In genomic region chr2:107612221-107612620, GRCm38 (mm10) we compare ENCODE assay signal across 27 mouse cellular contexts.
DNase-seq lines count a peak whose midpoint lies in the region; ATAC-seq and TF ChIP-seq lines count a peak whose summit lies in the region.
"Had no signal": no experiment of that assay in that cellular context is flagged by ENCODE, and none has a peak within 500 bp of the region (broad histone marks: within the 10 kb centered on the region; RNA-seq: fewer than 3 reads in every experiment).

No protein-coding gene starts in this region.

- H3K4me1 ChIP-seq in midbrain, embryonic 11.5 days (ENCODE audit: control insufficient read depth, insufficient read depth, low read length) = no peaks in the 10 kb centered on the region
- no peaks in the 10 kb centered on the region for H3K4me1 ChIP-seq in midbrain, embryonic 15.5 days
- no peaks in the 10 kb centered on the region for H3K4me1 ChIP-seq in hindbrain, postnatal 0 days (ENCODE audit: insufficient read depth, low read length)
- H3K4me1 ChIP-seq: embryonic facial prominence, embryonic 10.5 days; embryonic facial prominence, embryonic 15.5 days; limb, embryonic 12.5 days; liver, embryonic 15.5 days had no signal

- no peak overlapping the region for H3K9ac ChIP-seq in midbrain, embryonic 11.5 days (ENCODE audit: low read length)
- H3K9ac ChIP-seq in midbrain, embryonic 15.5 days = no peak overlapping the region
- H3K9ac ChIP-seq in hindbrain, postnatal 0 days (replicated peaks; ENCODE audit: low read length) = no peak overlapping the region
- H3K9ac ChIP-seq: embryonic facial prominence, embryonic 15.5 days; forebrain, postnatal 0 days; limb, embryonic 12.5 days; liver, embryonic 15.5 days; lung, embryonic 14.5 days had no signal

- ATAC-seq in midbrain, embryonic 11.5 days (ENCODE audit: low FRiP score) = no peak; the same call in 1 of the 2 replicates
- ATAC-seq in midbrain, embryonic 15.5 days (replicated peaks) = no peak
- peak; percentile 69; the same call in 1 of the 2 replicates for ATAC-seq in hindbrain, postnatal 0 days
- no peak for ATAC-seq in erythroid progenitor cell, adult 5-6 weeks (replicated peaks; ENCODE audit: low FRiP score, poor library complexity, severe bottlenecking)
- ATAC-seq: CD4-positive, CD25-positive, alpha-beta regulatory T cell, adult 4 months; forebrain, postnatal 0 days; intestine, embryonic 16.5 days; Patski had no signal

- no peaks in the 10 kb centered on the region for H3K27me3 ChIP-seq in midbrain, embryonic 11.5 days (ENCODE audit: control insufficient read depth, insufficient read depth, low read length)
- no peaks in the 10 kb centered on the region for H3K27me3 ChIP-seq in midbrain, embryonic 15.5 days (replicated peaks)
- H3K27me3 ChIP-seq in hindbrain, postnatal 0 days (ENCODE audit: insufficient read depth, low read length) = no peaks in the 10 kb centered on the region
- H3K27me3 ChIP-seq: embryonic facial prominence, embryonic 15.5 days; limb, embryonic 12.5 days; liver, embryonic 15.5 days; Patski had no signal

- WGBS in midbrain, embryonic 11.5 days = 29% methylated on average over 2 of the region's 2 CpGs
- WGBS in midbrain, embryonic 15.5 days = 14% methylated on average over 2 of the region's 2 CpGs
- WGBS in hindbrain, postnatal 0 days = 13% methylated on average over 2 of the region's 2 CpGs

- H3K4me3 ChIP-seq in midbrain, embryonic 11.5 days (ENCODE audit: low read depth, low read length) = no peak overlapping the region
- H3K4me3 ChIP-seq in midbrain, embryonic 15.5 days = no peak overlapping the region
- no peak overlapping the region for H3K4me3 ChIP-seq in hindbrain, postnatal 0 days (ENCODE audit: low read length)
- H3K4me3 ChIP-seq: embryonic facial prominence, embryonic 10.5 days; embryonic facial prominence, embryonic 15.5 days; left cerebral cortex, adult 2 months; limb, embryonic 12.5 days; liver, embryonic 15.5 days had no signal

- H3K4me2 ChIP-seq in midbrain, embryonic 11.5 days = no peak overlapping the region
- H3K4me2 ChIP-seq in midbrain, embryonic 15.5 days = no peak overlapping the region
- no peak overlapping the region for H3K4me2 ChIP-seq in hindbrain, postnatal 0 days (ENCODE audit: low read depth, low read length)
- H3K4me2 ChIP-seq: embryonic facial prominence, embryonic 15.5 days; limb, embryonic 12.5 days; liver, embryonic 15.5 days; lung, embryonic 14.5 days had no signal

- DNase-seq in midbrain, embryonic 11.5 days (ENCODE audit: low spot score, missing footprints) = peak; percentile 70
- peak; percentile 83 for DNase-seq in Muller cell, postnatal 12 days (ENCODE audit: inconsistent ontology term)
- DNase-seq in brain, embryonic 14.5 days (ENCODE audit: low read depth) = peak; percentile 40
- DNase-seq in hindbrain, postnatal 0 days (ENCODE audit: low spot score) = peak; percentile 2
- DNase-seq in adrenal gland, postnatal 25 days = no peak
- DNase-seq: adrenal gland, postnatal 36 days; cerebellum, adult 2 months; cerebellum, postnatal 25 days; forebrain, postnatal 0 days; heart, postnatal 14 days; kidney, adult 8-10 months; kidney, postnatal 10 days; lung, embryonic 14.5 days; lung, postnatal 14 days; right cerebral cortex, postnatal 25 days; spleen, adult 18-20 months; thymus, postnatal 14 days had no signal

- TF ChIP-seq CTCF in brain, embryonic 14.5 days (IDR thresholded peaks at IDR 0.05; ENCODE audit: borderline replicate concordance, extremely low read depth, insufficient read depth, insufficient read length) = no peak
- TF ChIP-seq CTCF in hindbrain, postnatal 0 days (IDR thresholded peaks at IDR 0.05; ENCODE audit: low read depth) = no peak

- no peak overlapping the region for H3K27ac ChIP-seq in midbrain, embryonic 11.5 days (ENCODE audit: low read depth, low read length)
- no peak overlapping the region for H3K27ac ChIP-seq in midbrain, embryonic 15.5 days
- H3K27ac ChIP-seq in hindbrain, postnatal 0 days = no peak overlapping the region
- H3K27ac ChIP-seq: embryonic facial prominence, embryonic 10.5 days; embryonic facial prominence, embryonic 15.5 days; left cerebral cortex, adult 2 months; limb, embryonic 12.5 days; liver, embryonic 15.5 days had no signal

- no peak for TF ChIP-seq POLR2A in brain, embryonic 14.5 days (IDR thresholded peaks at IDR 0.05; ENCODE audit: borderline replicate concordance, extremely low read depth, insufficient read depth, insufficient read length, poor library complexity, severe bottlenecking)

- H3K9me3 ChIP-seq in midbrain, embryonic 11.5 days (ENCODE audit: control insufficient read depth, low read length) = no peaks in the 10 kb centered on the region
- no peaks in the 10 kb centered on the region for H3K9me3 ChIP-seq in midbrain, embryonic 15.5 days
- 0 out of 2 replicates have a peak, but pooled peaks cover 2% of the 10 kb centered on the region for H3K9me3 ChIP-seq in hindbrain, postnatal 0 days (ENCODE audit: low read length)
- H3K9me3 ChIP-seq: embryonic facial prominence, embryonic 10.5 days; embryonic facial prominence, embryonic 15.5 days; limb, embryonic 12.5 days; liver, embryonic 15.5 days had no signal

- H3K36me3 ChIP-seq in midbrain, embryonic 11.5 days (ENCODE audit: control insufficient read depth, insufficient read depth, low read length) = no peaks in the 10 kb centered on the region
- no peaks in the 10 kb centered on the region for H3K36me3 ChIP-seq in midbrain, embryonic 15.5 days (replicated peaks)
- no peaks in the 10 kb centered on the region for H3K36me3 ChIP-seq in hindbrain, postnatal 0 days (ENCODE audit: insufficient read depth, low read length)
- H3K36me3 ChIP-seq: embryonic facial prominence, embryonic 10.5 days; embryonic facial prominence, embryonic 15.5 days; limb, embryonic 12.5 days; liver, embryonic 15.5 days had no signal
